Mouse (Mus musculus): ENCODE results near the gene Gsto1. TPM values are rescaled to one million over a fixed set of nuclear protein-coding genes. Genes with fewer than 3 reads are reported as not detected.

Gene Gsto1
- polyA plus RNA-seq, 1 experiment from 2014 or later: 96.7 TPM

GRCm38 (mm10) chr19:47862581-47862980 is 7.8 kb downstream of the Gsto1 start:
- ATAC-seq (ENCODE audit: borderline replicate concordance, extremely low read depth, low FRiP score, low TSS enrichment): no peak
- Histone ChIP-seq H3K4me1 (peaks cover 5% of the 10 kb centered on the region; the same call in 1 of the 2 replicates), H3K27ac (no peak overlapping the region), H3K9ac (no peak overlapping the region), H3K36me3 (no peaks in the 10 kb centered on the region; the same call in 1 of the 2 replicates), H3K27me3 (no peaks in the 10 kb centered on the region), H3K4me3 (no peak overlapping the region), H3K9me3 (no peaks in the 10 kb centered on the region), H3K4me2 (no peak overlapping the region)
- WGBS: 93% methylated on average over 3 of the region's 3 CpGs

DNA sequence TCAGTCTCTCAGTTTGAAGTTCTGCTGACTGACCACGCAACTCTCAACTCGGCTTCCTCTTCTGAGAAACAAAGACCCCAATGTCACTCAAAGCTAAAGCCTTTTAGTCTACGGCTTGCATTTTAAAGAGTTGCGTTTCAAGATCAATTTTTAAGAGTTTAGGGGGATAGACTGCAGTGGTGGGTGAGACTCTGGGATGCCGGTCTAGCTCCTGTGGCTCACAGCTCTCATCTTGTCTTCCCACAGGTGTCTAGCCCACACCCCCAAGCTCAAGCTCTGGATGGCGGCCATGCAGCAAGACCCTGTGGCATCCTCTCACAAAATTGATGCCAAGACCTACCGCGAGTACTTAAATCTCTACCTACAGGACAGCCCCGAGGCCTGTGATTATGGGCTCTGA is 9.3 kb downstream of the Gsto1 start:
- no peak overlapping the region for H3K4me3 ChIP-seq
- H3K27ac ChIP-seq: no peak overlapping the region
- no peaks in the 10 kb centered on the region for H3K27me3 ChIP-seq
- no peak for ATAC-seq (ENCODE audit: borderline replicate concordance, extremely low read depth, low FRiP score, low TSS enrichment)
- H3K4me2 ChIP-seq: no peak overlapping the region
- WGBS: 95% methylated on average over 9 of the region's 9 CpGs
- H3K9ac ChIP-seq: no peak overlapping the region
- no peaks in the 10 kb centered on the region; the same call in 1 of the 2 replicates for H3K36me3 ChIP-seq
- no peaks in the 10 kb centered on the region for H3K9me3 ChIP-seq
- H3K4me1 ChIP-seq: peaks cover 5% of the 10 kb centered on the region; the same call in 1 of the 2 replicates

DNA sequence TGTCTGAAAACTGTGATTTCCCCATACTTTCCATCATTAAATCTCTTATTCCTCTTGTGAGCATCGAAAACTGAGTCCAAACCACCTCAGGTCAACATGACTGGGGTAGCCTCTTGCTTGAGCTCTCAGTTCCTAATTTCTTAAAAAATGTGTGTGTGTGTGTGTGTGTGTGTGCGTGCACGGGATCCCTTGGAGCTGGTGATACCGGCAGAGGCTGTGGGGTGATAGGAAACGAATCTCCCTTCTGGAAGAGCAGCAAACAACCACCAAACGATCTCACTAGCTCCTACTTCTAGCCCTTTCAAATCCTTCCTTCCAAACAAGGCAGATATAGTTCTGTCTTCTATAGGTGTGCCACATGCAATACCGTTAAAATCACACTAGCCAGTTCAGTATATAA is 10.0 kb downstream of the Gsto1 start:
- no peak for ATAC-seq (ENCODE audit: borderline replicate concordance, extremely low read depth, low FRiP score, low TSS enrichment)
- H3K4me2 ChIP-seq: peak overlapping the region; percentile 97
- H3K9me3 ChIP-seq: no peaks in the 10 kb centered on the region
- peaks cover 5% of the 10 kb centered on the region; the same call in 1 of the 2 replicates for H3K4me1 ChIP-seq
- peak overlapping the region; percentile 70 for H3K4me3 ChIP-seq
- H3K27ac ChIP-seq: no peak overlapping the region
- H3K36me3 ChIP-seq: no peaks in the 10 kb centered on the region; the same call in 1 of the 2 replicates
- no peaks in the 10 kb centered on the region for H3K27me3 ChIP-seq
- H3K9ac ChIP-seq: no peak overlapping the region
- 82% methylated on average over 7 of the region's 7 CpGs for WGBS

DNA sequence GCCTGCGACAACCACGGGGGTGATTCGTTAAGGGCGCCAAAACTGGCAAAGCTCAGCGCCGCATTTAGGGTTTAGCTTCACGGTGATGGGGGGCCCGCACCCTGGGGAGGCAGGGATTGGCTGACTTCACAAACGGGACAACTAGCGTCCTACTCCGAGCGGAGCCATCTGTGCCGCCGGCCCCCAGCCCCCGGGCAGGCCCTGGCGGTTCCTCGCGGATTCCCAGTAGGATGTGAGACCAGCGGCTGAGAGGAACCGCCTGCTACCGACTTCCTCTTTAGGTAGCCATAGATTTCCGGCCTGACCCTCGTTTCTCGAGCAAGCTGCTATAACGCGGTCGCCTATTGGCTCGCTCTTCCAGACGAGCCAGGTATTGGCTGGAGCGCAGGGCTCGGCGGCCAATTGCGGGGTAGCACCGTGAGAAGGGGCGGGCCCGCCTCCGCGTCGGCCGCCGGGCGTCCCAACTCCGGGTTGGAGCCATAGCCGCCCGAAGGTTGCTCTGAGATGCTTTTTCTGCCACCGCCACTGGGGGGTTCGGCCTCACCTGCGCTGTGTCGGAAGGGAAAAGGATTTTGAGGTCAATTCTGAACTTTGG is 10.7 kb downstream of the Gsto1 start, which contains the start of gene Gsto2:
Gene Gsto2 (plus strand): TSS at position 182 of the 595 bp plus-strand sequence.
- ATAC-seq (ENCODE audit: borderline replicate concordance, extremely low read depth, low FRiP score, low TSS enrichment): peak; percentile 100
- Histone ChIP-seq H3K27me3 (no peaks in the 10 kb centered on the region), H3K27ac (peak within 1 kb of the TSS; percentile 76), H3K36me3 (no peaks in the 10 kb centered on the region), H3K4me3 (peak within 1 kb of the TSS; percentile 70), H3K4me2 (peak within 1 kb of the TSS; percentile 97), H3K9ac (peak within 1 kb of the TSS; percentile 82), H3K9me3 (no peaks in the 10 kb centered on the region), H3K4me1 (peaks cover 5% of the 10 kb centered on the region; the same call in 1 of the 2 replicates)
- WGBS: under 1% methylated on average over 49 of the region's 49 CpGs

DNA sequence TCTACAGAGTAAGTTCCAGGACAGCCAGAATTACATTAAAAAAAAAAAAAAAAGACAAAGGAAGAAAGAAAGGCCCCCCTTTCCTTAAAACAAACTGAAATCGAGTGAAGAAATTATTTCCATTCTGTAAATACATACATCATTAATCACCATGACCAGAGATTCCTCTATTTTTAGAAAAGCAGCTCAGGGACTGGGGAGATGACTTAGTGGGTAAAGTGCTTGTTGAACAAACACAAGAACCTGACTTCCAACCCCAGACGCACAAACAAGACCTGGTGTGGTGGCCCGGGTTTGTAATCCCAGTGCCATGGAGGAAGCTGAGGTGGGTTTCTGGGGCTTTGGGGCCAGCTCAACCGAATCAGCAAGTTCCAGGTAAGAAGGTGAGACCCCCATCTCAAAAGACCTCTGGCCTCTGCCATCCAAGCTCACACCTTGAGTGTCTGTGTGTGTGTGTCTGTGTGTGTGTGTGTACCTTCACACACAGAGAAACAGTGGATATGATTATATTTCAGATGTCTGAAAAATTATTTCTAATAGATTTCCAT is 12.9 kb downstream of the Gsto1 start:
- H3K9me3 ChIP-seq: no peaks in the 10 kb centered on the region
- H3K9ac ChIP-seq: no peak overlapping the region
- H3K4me3 ChIP-seq: no peak overlapping the region
- H3K4me2 ChIP-seq: no peak overlapping the region
- no peak for ATAC-seq (ENCODE audit: borderline replicate concordance, extremely low read depth, low FRiP score, low TSS enrichment)
- no peak overlapping the region for H3K27ac ChIP-seq
- H3K4me1 ChIP-seq: peaks cover 5% of the 10 kb centered on the region; the same call in 1 of the 2 replicates
- 47% methylated on average over 4 of the region's 4 CpGs for WGBS
- no peaks in the 10 kb centered on the region for H3K27me3 ChIP-seq
- H3K36me3 ChIP-seq: no peaks in the 10 kb centered on the region

- H3K9ac ChIP-seq: no peak overlapping the region
- H3K4me1 ChIP-seq: peaks cover 5% of the 10 kb centered on the region; the same call in 1 of the 2 replicates
- H3K4me3 ChIP-seq: no peak overlapping the region
- no peaks in the 10 kb centered on the region for H3K36me3 ChIP-seq
- 0 out of 2 replicates have a peak, but pooled peaks cover under 1% of the 10 kb centered on the region for H3K27me3 ChIP-seq
- no peak for ATAC-seq (ENCODE audit: borderline replicate concordance, extremely low read depth, low FRiP score, low TSS enrichment)
- WGBS: 35% methylated on average over 4 of the region's 4 CpGs
- no peaks in the 10 kb centered on the region for H3K9me3 ChIP-seq
- H3K4me2 ChIP-seq: no peak overlapping the region
- no peak overlapping the region for H3K27ac ChIP-seq
Measured at GRCm38 (mm10) chr19:47868951-47869350, 14.2 kb downstream of the Gsto1 start.

DNA sequence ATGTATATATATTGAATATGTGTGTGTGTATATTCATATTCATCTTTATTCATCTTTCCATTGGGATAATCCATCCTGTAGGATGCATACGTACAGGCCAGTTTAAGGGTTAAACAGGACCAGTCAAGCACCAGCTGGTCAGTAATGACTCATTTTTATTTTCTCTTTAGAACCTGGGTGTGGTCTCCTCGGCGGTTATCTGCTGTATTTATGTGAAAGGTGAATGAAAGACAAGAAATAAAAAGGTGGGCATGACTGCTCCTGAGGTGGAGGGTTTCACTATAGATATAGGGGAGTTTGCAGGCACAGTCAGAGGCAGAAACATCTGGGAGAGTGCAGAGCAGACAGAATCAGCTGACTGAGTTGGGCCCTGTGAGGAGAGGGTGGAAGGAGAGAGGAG is 14.7 kb downstream of the Gsto1 start:
- H3K27ac ChIP-seq: no peak overlapping the region
- H3K4me2 ChIP-seq: no peak overlapping the region
- peaks cover 5% of the 10 kb centered on the region; the same call in 1 of the 2 replicates for H3K4me1 ChIP-seq
- H3K9me3 ChIP-seq: no peaks in the 10 kb centered on the region
- ATAC-seq (ENCODE audit: borderline replicate concordance, extremely low read depth, low FRiP score, low TSS enrichment): no peak
- H3K36me3 ChIP-seq: no peaks in the 10 kb centered on the region
- peaks cover 5% of the 10 kb centered on the region; the same call in 1 of the 2 replicates for H3K27me3 ChIP-seq
- H3K4me3 ChIP-seq: no peak overlapping the region
- WGBS: 42% methylated on average over 3 of the region's 3 CpGs
- H3K9ac ChIP-seq: no peak overlapping the region

- no peak overlapping the region for H3K4me3 ChIP-seq
- H3K9me3 ChIP-seq: no peaks in the 10 kb centered on the region
- no peak for ATAC-seq (ENCODE audit: borderline replicate concordance, extremely low read depth, low FRiP score, low TSS enrichment)
- 71% methylated on average over 7 of the region's 7 CpGs for WGBS
- no peak overlapping the region for H3K4me2 ChIP-seq
- no peaks in the 10 kb centered on the region for H3K36me3 ChIP-seq
- H3K27ac ChIP-seq: no peak overlapping the region
- peaks cover under 1% of the 10 kb centered on the region; the same call in 1 of the 2 replicates for H3K4me1 ChIP-seq
- H3K9ac ChIP-seq: no peak overlapping the region
- peaks cover 10% of the 10 kb centered on the region; the same call in 1 of the 2 replicates for H3K27me3 ChIP-seq
Measured at GRCm38 (mm10) chr19:47870102-47870666, 15.4 kb downstream of the Gsto1 start.

GRCm38 (mm10) chr19:47871515-47871914 is 16.7 kb downstream of the Gsto1 start:
- H3K4me2 ChIP-seq: no peak overlapping the region
- no peaks in the 10 kb centered on the region for H3K4me1 ChIP-seq
- ATAC-seq (ENCODE audit: borderline replicate concordance, extremely low read depth, low FRiP score, low TSS enrichment): no peak
- no peaks in the 10 kb centered on the region for H3K36me3 ChIP-seq
- no peak overlapping the region for H3K4me3 ChIP-seq
- H3K9me3 ChIP-seq: no peaks in the 10 kb centered on the region
- peaks cover 11% of the 10 kb centered on the region; the same call in 1 of the 2 replicates for H3K27me3 ChIP-seq
- 22% methylated on average over 10 of the region's 10 CpGs for WGBS
- H3K27ac ChIP-seq: no peak overlapping the region
- H3K9ac ChIP-seq: no peak overlapping the region

DNA sequence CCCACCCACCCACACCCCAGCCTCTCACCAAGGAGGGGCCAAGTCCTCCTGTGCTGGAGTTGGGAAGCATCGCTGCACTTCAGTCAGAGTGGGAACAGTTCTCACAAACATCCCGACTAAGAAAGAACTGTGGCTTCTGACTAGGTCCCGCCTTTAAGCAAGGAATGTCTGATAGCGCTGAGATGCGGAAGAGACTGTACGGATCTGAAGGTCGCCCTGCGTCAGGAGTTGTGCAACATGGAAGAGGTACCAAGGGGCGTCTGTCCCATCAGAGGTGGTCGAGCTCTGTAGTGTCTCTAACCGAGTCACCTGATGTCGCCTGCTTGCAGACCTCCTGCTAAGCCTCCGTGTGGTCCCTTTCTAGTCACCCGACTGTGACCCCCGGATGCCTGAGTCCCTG is 21.5 kb downstream of the Gsto1 start:
- WGBS: 47% methylated on average over 15 of the region's 15 CpGs
- Histone ChIP-seq H3K9ac (no peak overlapping the region), H3K4me1 (no peaks in the 10 kb centered on the region), H3K4me3 (no peak overlapping the region), H3K36me3 (no peaks in the 10 kb centered on the region), H3K27ac (no peak overlapping the region), H3K27me3 (peaks cover 11% of the 10 kb centered on the region; the same call in 1 of the 2 replicates), H3K4me2 (no peak overlapping the region), H3K9me3 (no peaks in the 10 kb centered on the region)
- ATAC-seq (ENCODE audit: borderline replicate concordance, extremely low read depth, low FRiP score, low TSS enrichment): no peak

- ATAC-seq (ENCODE audit: borderline replicate concordance, extremely low read depth, low FRiP score, low TSS enrichment): no peak
- H3K36me3 ChIP-seq: no peaks in the 10 kb centered on the region
- no peak overlapping the region for H3K27ac ChIP-seq
- peaks cover 31% of the 10 kb centered on the region for H3K4me1 ChIP-seq
- H3K4me3 ChIP-seq: no peak overlapping the region
- no peak overlapping the region for H3K9ac ChIP-seq
- WGBS: 67% methylated on average over 7 of the region's 7 CpGs
- H3K9me3 ChIP-seq: no peaks in the 10 kb centered on the region
- no peak overlapping the region for H3K4me2 ChIP-seq
- H3K27me3 ChIP-seq: no peaks in the 10 kb centered on the region
Measured at GRCm38 (mm10) chr19:47881538-47881937, 26.8 kb downstream of the Gsto1 start.
